Mouse (Mus musculus) CH12.LX (cell line): ENCODE data around the gene Fahd2a.

Experiments used
- CHD1 ChIP-seq: IDR thresholded peaks from 2 replicates; pipeline ENCODE4 v1.6.1; 2012; ENCODE audit warnings: low read depth, low read length, improper control_type of control experiment, inconsistent platforms
- CTCF ChIP-seq, 2 experiments: IDR thresholded peaks in 1 of 2; conservative IDR thresholded peaks in 1 of 2; 2 replicates each; pipeline ENCODE4 v1.5.1; 2011 to 2012; ENCODE audit warnings: low read depth in 2 of 2, low read length in 2 of 2, improper control_type of control experiment in 1 of 2, inconsistent platforms in 1 of 2, mild to moderate bottlenecking in 1 of 2, moderate library complexity in 1 of 2
- EP300 ChIP-seq: IDR thresholded peaks from 2 replicates; pipeline ENCODE4 v1.6.1; 2011; ENCODE audit warnings: low read length, improper control_type of control experiment
- GABPA ChIP-seq: IDR thresholded peaks from 2 replicates; pipeline ENCODE4 v1.6.1; 2012; ENCODE audit warnings: low read depth, low read length, improper control_type of control experiment, inconsistent platforms; ENCODE audit not compliant: insufficient replicate concordance
- HCFC1 ChIP-seq: IDR thresholded peaks from 2 replicates; pipeline ENCODE4 v1.6.1; 2012; ENCODE audit warnings: low read depth, mild to moderate bottlenecking, inconsistent platforms, low read length, improper control_type of control experiment
- NELFE ChIP-seq: IDR thresholded peaks from 2 replicates; pipeline ENCODE4 v1.6.1; 2011; ENCODE audit warnings: low read depth, low read length, improper control_type of control experiment
- POLR2A ChIP-seq: IDR thresholded peaks from 2 replicates; pipeline ENCODE4 v1.6.1; 2011; ENCODE audit warnings: low read depth, mild to moderate bottlenecking, improper control_type of control experiment, low read length
- TBP ChIP-seq: conservative IDR thresholded peaks from 2 replicates; pipeline ENCODE4 v1.6.1; 2011; ENCODE audit warnings: low read depth, low read length, improper control_type of control experiment
- ZC3H11A ChIP-seq: IDR thresholded peaks from 2 replicates; pipeline ENCODE4 v1.6.1; 2012; ENCODE audit warnings: low read depth, mild to moderate bottlenecking, inconsistent platforms, low read length, improper control_type of control experiment
- ZMIZ1 ChIP-seq: IDR thresholded peaks from 2 replicates; pipeline ENCODE4 v1.6.1; 2012; ENCODE audit warnings: low read depth, mild to moderate bottlenecking, inconsistent platforms, low read length, improper control_type of control experiment
- ZNF384 ChIP-seq: IDR thresholded peaks from 2 replicates; pipeline ENCODE4 v1.6.1; 2012; ENCODE audit warnings: low read depth, low read length, improper control_type of control experiment, inconsistent platforms

DNA sequence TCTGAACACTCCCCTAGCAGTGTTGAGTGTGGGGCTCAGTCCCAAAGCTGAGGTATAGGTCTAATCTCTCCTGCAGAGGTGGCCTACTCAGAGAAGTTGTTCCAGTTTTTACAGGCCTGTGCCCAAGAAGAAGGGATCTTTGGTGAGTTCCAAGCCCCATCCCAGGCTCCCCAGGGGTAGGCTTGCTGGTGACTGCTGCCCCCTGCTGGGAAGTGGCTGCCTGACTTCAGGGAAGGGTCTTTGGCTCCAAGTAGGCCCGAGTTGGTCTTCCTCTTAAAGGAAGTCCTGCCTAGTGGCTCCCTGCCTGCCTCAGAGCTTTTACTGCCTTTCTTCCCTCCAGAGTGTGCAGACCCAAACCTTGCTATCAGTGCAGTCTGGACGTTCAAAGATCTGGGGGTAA is 9.2 kb downstream of the Fahd2a start:
- TF ChIP-seq NELFE (no peak), CTCF (conservative IDR thresholded peaks at IDR 0.05 in 1 of 2, IDR thresholded peaks at IDR 0.05 in 1 of 2; ENCODE audit: low read depth in 2 of 2, low read length in 2 of 2) (peak; percentile 37 to 73), EP300 (no peak), ZNF384 (no peak), POLR2A (no peak), HCFC1 (no peak), TBP (no peak), ZC3H11A (no peak), ZMIZ1 (no peak), CHD1 (no peak), GABPA (no peak)
